Mouse (Mus musculus) lung, postnatal 0 days (tissue): Measurements from ENCODE around the gene Pnrc2. TPM values are rescaled to one million over a fixed set of nuclear protein-coding genes. Genes with fewer than 3 reads are reported as not detected.

Source experiments
- ATAC-seq: fragments of 200-750 bp; cut with Nextera tagmentation; 2 replicates; pipeline ENCODE4 v1.8.0; 2017; ENCODE audit warnings: moderate library complexity
- DNase-seq: peaks from one replicate; pipeline ENCODE4 v3.0.0-alpha.2; 2016; ENCODE audit warnings: low spot score
- H3K27ac ChIP-seq: fragments of 300-500 bp; sonication (generic); 2 replicates; pipeline ENCODE4 v1.5.1; 2014; ENCODE audit warnings: antibody characterized with exemption, mild to moderate bottlenecking, low read length, mixed read lengths
- H3K27me3 ChIP-seq: fragments of 300-500 bp; sonication (generic); replicated peaks from 2 replicates; pipeline ENCODE4 v1.6.1; 2014; ENCODE audit warnings: low read length, mixed read lengths; ENCODE audit not compliant: insufficient read depth
- H3K36me3 ChIP-seq: fragments of 300-500 bp; sonication (generic); 2 replicates; pipeline ENCODE4 v1.6.1; 2014; ENCODE audit warnings: low read length, mixed read lengths; ENCODE audit not compliant: insufficient read depth
- H3K4me1 ChIP-seq: fragments of 300-500 bp; sonication (generic); 2 replicates; pipeline ENCODE4 v1.6.1; 2014; ENCODE audit warnings: antibody characterized with exemption, low read depth, low read length, mixed read lengths; ENCODE audit not compliant: insufficient read depth
- H3K4me2 ChIP-seq: fragments of 300-500 bp; sonication (generic); replicated peaks from 2 replicates; pipeline ENCODE4 v1.6.1; 2014; ENCODE audit warnings: low read depth, mild to moderate bottlenecking, low read length, moderate library complexity, mixed read lengths
- H3K4me3 ChIP-seq: fragments of 300-500 bp; sonication (generic); 2 replicates; pipeline ENCODE4 v1.5.1; 2014; ENCODE audit warnings: low read depth, low read length
- H3K9ac ChIP-seq: fragments of 300-500 bp; sonication (generic); replicated peaks from 2 replicates; pipeline ENCODE4 v1.6.1; 2014; ENCODE audit warnings: low read depth, mild to moderate bottlenecking
- H3K9me3 ChIP-seq: fragments of 300-500 bp; sonication (generic); 2 replicates; pipeline ENCODE4 v1.6.1; 2016; ENCODE audit warnings: low read length, mixed read lengths
- CTCF ChIP-seq: IDR thresholded peaks from 2 replicates; pipeline ENCODE4 v1.5.1; 2016; ENCODE audit warnings: antibody characterized with exemption, mild to moderate bottlenecking
- EP300 ChIP-seq: IDR thresholded peaks from 2 replicates; pipeline ENCODE4 v1.6.1; 2016; ENCODE audit warnings: antibody characterized with exemption, mild to moderate bottlenecking, control low read depth
- WGBS: fragments of 180-500 bp; shearing (Covaris S2); extraction: QIAGEN DNeasy Blood & Tissue Kit; methylation state at CpG from one replicate; pipeline ENCODE4 v1.1.7; 2014; 5-methylcytosine and 5-hydroxymethylcytosine counted together
- polyA plus RNA-seq: library from polyadenylated mRNA; unstranded; fragments of >200 nt; fragmentation: Nextera tagmentation; extraction: Ambion mirVana; gene quantifications from 2 replicates; pipeline ENCODE4 v1.2.1, GENCODE M21; 2015

Pnrc2 gene
- polyA plus RNA-seq, 1 experiment from 2014 or later = 139 TPM

- Histone ChIP-seq H3K9ac (no peak overlapping the region), H3K27me3 (no peaks in the 10 kb centered on the region), H3K4me1 (no peaks in the 10 kb centered on the region), H3K4me3 (no peak overlapping the region), H3K36me3 (no peaks in the 10 kb centered on the region), H3K4me2 (no peak overlapping the region), H3K9me3 (no peaks in the 10 kb centered on the region), H3K27ac (peak overlapping the region; percentile 58)
- 49% methylated on average over 6 of the region's 6 CpGs for WGBS
- peak; percentile 69 for TF ChIP-seq EP300
- no peak for TF ChIP-seq CTCF
- DNase-seq (peak; percentile 87), ATAC-seq (peak; percentile 92)
These were observed 29.2 kb downstream of the Pnrc2 start for GRCm38 (mm10) chr4:135844400-135844799.

- Histone ChIP-seq H3K27me3 (no peaks in the 10 kb centered on the region), H3K27ac (no peak overlapping the region), H3K4me1 (no peaks in the 10 kb centered on the region), H3K4me3 (no peak overlapping the region), H3K4me2 (no peak overlapping the region), H3K9me3 (no peaks in the 10 kb centered on the region), H3K9ac (no peak overlapping the region), H3K36me3 (no peaks in the 10 kb centered on the region)
- TF ChIP-seq CTCF (no peak), EP300 (no peak)
- WGBS = 68% methylated on average over 21 of the region's 21 CpGs
- ATAC-seq (no peak), DNase-seq (no peak)
These were observed 34.2 kb downstream of the Pnrc2 start for GRCm38 (mm10) chr4:135839293-135840011.

GRCm38 (mm10) chr4:135838925-135839292, 34.7 kb downstream of the Pnrc2 start:
- no peaks in the 10 kb centered on the region for H3K36me3 ChIP-seq
- H3K27ac ChIP-seq = no peak overlapping the region
- TF ChIP-seq EP300 (no peak), CTCF (no peak)
- H3K4me1 ChIP-seq = no peaks in the 10 kb centered on the region
- 64% methylated on average over 3 of the region's 3 CpGs for WGBS
- DNase-seq = no peak
- no peaks in the 10 kb centered on the region for H3K9me3 ChIP-seq
- H3K9ac ChIP-seq = no peak overlapping the region
- H3K4me3 ChIP-seq = no peak overlapping the region
- no peak for ATAC-seq
- H3K4me2 ChIP-seq = no peak overlapping the region
- no peaks in the 10 kb centered on the region for H3K27me3 ChIP-seq

GRCm38 (mm10) chr4:135834124-135834717, 39.4 kb downstream of the Pnrc2 start:
- ATAC-seq = no peak
- no peaks in the 10 kb centered on the region for H3K36me3 ChIP-seq
- 69% methylated on average over 8 of the region's 8 CpGs for WGBS
- TF ChIP-seq CTCF (no peak), EP300 (no peak)
- no peaks in the 10 kb centered on the region for H3K27me3 ChIP-seq
- H3K4me1 ChIP-seq = no peaks in the 10 kb centered on the region
- H3K9ac ChIP-seq = no peak overlapping the region
- H3K27ac ChIP-seq = no peak overlapping the region
- no peaks in the 10 kb centered on the region for H3K9me3 ChIP-seq
- no peak overlapping the region for H3K4me3 ChIP-seq
- DNase-seq = no peak
- no peak overlapping the region for H3K4me2 ChIP-seq

- no peak overlapping the region for H3K4me2 ChIP-seq
- H3K4me1 ChIP-seq = peaks cover 6% of the 10 kb centered on the region; the same call in 1 of the 2 replicates
- H3K9me3 ChIP-seq = no peaks in the 10 kb centered on the region
- DNase-seq (peak; percentile 74), ATAC-seq (peak; percentile 44)
- no peaks in the 10 kb centered on the region for H3K36me3 ChIP-seq
- WGBS = 50% methylated on average over 12 of the region's 12 CpGs
- no peak overlapping the region for H3K4me3 ChIP-seq
- no peak overlapping the region for H3K9ac ChIP-seq
- H3K27me3 ChIP-seq = no peaks in the 10 kb centered on the region
- H3K27ac ChIP-seq = 0 out of 2 replicates have a peak overlapping the region, but pooled peaks have one; percentile 38
- TF ChIP-seq CTCF (no peak), EP300 (no peak)
These were observed 40.1 kb downstream of the Pnrc2 start for GRCm38 (mm10) chr4:135833301-135834123.

DNA sequence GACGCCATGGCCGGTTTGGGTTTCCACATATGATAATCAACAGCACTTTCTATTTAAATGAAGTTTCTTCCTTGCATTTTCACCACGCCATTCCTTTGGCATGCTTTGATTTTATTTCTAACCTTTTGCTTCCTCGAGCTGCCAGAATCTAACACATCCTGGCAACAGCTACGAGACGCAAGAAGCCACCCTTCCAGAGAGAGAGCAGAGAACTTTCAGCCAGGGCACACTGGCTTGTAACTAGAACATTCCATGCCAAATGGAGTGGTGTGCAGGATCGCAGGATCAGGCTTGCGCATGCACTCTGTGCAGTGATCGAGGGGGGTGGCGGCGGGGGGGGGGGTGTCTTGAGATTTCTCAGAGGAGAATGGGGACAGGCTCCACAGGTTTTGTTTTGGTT, 41.6 kb downstream of the Pnrc2 start:
- TF ChIP-seq EP300 (no peak), CTCF (no peak)
- ATAC-seq (peak; percentile 74), DNase-seq (peak; percentile 89)
- no peaks in the 10 kb centered on the region for H3K27me3 ChIP-seq
- H3K4me3 ChIP-seq = no peak overlapping the region
- no peak overlapping the region for H3K9ac ChIP-seq
- no peaks in the 10 kb centered on the region for H3K9me3 ChIP-seq
- H3K27ac ChIP-seq = peak overlapping the region; percentile 82
- H3K4me2 ChIP-seq = no peak overlapping the region
- H3K4me1 ChIP-seq = peaks cover 7% of the 10 kb centered on the region; the same call in 1 of the 2 replicates
- no peaks in the 10 kb centered on the region for H3K36me3 ChIP-seq
- WGBS = 33% methylated on average over 11 of the region's 11 CpGs
